Mouse (Mus musculus): ENCODE measurements at regions not wholly inside any gene's neighbourhood (a gene's known extent, or its start where the extent isn't known, plus 50 kb on each side); places are given as distances from the start of the nearest gene placed in this dataset.

DNA sequence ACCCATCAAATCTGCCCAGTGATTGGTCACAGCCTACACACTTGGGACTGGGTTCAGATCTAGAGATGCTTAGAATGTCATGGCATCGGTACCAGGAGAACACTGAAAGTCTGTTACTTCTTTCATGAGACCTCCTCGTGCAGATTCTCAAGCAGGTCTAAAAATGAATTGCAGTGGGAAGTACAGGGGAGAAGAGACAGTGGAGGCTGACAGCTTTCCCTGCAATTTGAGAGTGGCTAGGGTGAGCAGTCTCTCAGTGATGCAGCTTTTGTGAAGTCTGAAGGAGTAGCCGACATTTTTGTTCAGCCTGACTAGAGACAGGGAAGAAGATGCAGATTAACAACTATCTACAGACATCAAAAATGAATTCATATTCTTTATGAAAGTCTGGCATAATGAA lies 112.5 kb downstream of the Fam198b start:
- no peak for DNase-seq (ENCODE audit: low spot score in 2 of 2)

DNA sequence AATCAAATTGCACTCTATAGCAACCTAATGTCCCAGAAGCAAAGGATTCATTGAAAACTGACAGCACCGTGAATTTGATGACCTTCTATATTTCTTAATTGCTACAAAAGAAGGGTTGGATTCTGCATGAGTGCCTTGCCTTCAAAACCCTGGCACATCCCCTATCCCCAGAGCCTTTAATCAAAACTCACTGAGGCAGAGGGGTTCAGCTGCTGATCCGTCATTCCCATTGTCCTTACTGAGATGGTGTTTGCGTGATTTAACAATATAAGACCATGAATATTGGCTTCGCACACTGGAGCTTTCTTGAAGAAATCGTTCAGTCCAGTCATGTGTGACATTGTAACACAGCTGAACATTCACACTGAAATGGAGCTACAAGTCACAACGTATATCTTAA lies 118.0 kb downstream of the Fam198b start:
- DNase-seq (ENCODE audit: low spot score in 2 of 2), result no peak

DNA sequence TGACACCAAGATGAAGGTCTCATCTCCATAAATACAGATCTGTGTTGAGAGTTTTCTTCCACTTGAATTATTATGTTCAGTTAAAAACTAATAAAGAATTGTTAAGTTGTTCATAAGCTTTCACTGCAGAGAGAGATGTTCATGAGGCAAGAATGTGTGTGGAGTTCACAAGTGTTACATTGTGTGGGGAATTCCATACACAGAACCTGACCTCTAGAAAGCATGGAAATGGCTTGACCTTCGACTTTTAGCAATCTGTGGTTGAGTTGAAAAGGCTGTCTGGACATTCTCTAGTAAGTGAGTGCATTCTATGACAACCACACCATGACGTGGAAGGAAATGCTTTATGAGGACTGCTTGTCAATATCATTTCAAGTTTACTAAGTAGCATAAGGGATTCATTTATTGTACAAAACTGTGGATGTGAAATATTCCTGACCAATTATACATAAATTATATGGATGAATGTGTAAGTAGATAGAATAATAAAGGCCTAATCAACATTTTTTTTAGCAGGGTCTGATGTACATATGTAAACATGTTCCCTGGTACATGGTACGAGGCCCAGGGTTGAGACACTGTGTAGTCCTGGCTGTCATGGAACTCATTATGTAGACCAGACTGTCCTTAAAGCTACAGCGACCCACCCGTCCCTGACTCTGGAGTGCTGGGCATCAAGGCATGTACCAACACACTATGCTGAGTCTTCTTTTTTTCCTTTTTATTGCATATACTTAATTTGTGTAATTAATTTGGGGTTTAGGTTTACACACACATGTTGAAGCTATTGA lies 119.2 kb downstream of the Fam198b start:
- DNase-seq (ENCODE audit: low spot score in 2 of 2), result no peak

DNA sequence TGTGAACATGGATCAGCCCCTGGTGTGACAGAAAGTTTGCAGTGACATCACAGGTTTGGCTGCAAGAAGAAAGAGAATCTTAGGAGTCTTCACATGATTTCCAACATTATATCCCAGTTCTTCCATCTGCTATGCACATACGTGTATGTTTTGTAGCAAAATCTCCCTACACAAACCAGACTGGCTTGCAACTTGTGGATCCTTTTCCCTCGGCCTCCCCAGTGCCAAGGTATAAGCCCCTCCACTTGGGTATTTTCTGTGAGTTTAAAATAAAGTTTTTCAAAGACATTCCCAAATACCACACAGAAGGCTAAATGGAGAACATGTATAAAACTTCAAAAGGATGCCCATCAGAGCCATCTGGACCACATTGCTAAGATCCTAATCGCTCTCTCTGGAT lies 120.2 kb downstream of the Fam198b start:
- DNase-seq (ENCODE audit: low spot score in 2 of 2), result no peak

DNA sequence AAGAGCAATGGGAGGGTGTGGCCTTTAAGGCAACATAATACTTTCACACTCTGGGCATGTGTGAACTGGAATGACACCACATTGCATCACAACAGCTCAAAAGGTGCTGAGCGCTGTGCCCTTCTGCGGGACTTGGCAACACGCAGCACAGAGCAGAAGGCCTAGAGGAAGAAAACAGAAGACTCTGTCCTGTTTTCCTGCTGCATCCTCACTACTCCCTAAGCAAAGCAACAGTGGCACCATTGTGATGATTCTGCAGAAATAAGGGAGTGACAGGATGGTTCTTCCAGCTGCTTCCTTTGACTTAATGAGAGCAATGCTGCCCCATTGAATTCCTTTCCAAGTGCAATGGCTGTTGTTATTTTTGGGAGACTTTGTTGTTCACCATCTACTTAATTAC lies 120.6 kb downstream of the Fam198b start:
- DNase-seq (ENCODE audit: low spot score in 2 of 2), result no peak

DNA sequence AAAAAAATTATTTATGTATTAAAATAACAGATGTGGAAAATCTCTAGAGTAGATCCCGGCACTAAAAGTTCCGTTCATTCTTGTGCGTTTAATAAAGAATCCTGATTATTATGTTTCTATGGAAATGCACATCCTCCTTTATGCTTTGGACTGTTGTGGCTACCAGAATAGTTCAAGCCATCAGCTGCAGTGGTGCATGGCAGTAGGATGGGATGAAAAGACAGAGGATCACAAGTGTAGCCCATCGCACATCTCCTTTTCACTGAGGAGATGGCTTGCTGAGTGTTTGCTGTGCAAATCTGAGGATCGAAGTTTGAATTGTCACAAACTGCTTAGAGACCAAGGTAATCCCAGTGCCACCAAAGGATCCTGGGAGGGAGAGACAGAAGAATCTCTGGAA lies 121.0 kb downstream of the Fam198b start:
- DNase-seq (ENCODE audit: low spot score in 2 of 2), result no peak

DNA sequence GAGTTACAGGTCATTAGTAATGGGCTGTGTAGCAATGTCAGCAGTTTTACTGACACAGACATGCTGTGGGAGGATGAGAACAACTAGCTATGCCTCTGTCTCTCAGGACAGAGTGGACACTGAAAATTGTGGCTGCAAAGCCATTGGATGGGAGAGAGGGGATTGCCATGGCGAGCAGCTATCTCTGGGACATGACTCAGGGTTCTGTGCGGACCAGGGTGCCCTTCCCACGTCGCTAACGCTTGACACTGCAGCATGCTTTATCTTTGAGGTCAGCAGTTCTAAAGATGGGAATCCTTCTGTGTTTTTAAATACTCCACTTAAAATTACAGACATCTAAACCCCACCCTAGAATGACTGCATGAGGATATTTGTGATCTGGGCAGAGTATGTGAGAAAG lies 121.9 kb downstream of the Fam198b start:
- no peak for DNase-seq (ENCODE audit: low spot score in 2 of 2)

DNA sequence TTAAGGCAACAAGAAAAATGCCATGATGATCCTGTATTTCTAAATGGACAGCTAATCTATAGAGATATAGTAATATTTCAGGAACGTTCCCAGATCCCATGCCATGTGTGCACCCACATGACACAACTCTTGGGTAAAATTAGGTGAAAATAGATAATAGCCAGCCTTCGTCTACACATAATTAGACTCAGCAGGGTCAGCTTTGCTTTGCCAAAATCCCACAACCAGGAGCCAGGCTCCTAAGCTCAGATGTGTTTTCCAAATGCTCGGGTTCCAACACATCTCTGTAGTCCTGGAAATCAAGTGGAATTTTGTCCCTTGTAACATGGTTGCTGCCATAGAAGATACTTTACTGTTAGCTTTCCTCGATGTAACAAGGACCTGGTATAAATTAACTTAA lies 122.7 kb downstream of the Fam198b start:
- no peak for DNase-seq (ENCODE audit: low spot score in 2 of 2)

DNA sequence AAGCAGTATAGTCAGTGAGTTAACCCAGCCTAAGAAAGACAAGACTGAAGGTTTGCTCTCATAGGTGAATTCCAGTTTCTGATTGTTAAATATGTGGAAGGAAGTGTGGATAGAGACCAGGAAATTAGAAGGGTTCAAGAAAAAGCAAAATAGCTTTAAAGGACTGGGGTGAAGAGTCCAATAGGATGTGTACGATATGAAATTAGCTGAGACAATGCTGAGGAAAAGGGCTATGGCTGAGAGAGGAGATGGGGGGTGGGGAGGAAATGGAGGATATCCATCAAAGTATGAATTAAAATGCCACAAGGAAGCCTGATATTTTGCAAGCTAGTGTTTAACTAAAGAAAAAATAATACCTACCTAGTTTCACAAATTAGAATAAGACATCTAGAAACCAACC lies 124.9 kb downstream of the Fam198b start:
- DNase-seq (ENCODE audit: low spot score in 2 of 2), result no peak

DNA sequence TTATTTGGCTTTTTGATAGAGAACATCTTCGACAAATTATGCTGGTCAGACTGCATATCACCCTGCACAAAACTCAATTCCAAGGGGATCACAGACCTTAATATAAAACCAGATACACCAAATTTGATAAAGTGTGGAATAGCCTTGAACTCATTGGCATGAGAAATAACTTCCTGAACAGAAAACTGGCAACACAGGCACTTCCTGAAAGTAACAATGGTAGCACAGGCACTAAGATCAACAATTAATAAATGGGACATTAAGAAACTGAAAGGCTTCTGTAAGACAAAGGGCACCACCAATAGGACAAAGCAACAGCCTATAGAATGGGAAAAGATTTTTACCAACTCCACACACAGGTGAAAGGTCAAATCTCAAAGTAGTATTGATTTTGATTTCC lies 141.5 kb downstream of the Fam198b start:
- no peak for DNase-seq (ENCODE audit: low spot score in 2 of 2)

DNA sequence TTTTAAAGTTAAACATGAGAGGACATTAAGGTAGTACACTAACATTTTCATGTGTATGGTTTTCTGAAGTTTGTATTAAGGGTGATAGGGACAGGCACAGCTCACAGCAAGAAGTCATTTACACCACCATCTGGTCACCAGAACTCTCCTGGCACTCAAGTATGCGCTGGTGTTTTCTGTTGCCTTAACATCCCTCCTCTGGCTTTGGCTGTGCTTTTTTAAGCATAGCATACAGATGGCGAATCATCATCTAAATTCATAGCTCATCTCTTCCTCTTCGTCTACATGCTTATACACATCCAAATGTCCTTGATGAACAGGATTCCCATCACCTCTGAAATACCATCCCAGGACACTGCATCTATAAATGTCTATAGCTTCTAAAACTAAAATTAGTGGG lies 148.7 kb downstream of the Fam198b start:
- peak in 1 of 2 experiments; percentile 80 for DNase-seq (ENCODE audit: low spot score in 2 of 2)

DNA sequence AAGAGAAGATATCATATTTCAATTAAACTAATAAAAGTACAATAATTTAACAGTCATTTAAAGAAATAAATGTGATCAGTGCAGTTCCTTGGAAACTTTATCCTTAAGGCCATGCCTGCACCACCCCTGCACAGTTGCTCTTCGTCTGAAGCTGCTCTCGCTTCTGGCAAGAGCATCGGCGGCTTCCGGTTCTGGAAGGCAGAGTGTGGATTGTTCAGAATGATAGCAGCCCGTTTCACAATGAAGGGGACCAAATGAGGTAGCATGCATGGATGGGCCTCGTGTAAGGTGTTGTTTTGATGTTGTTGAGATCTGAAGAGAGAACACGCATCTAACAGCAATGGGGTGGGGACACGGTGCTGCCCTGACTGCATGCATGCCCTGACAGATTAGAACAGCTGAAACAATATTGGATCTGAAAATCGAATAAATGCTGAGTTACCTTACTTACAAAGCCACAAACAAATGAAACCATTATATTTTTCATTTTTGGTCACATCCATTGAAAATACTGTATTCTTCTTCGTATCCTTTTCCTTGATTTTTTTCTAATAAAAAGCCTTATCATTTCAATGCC lies 154.3 kb downstream of the Fam198b start:
- no peak for DNase-seq (ENCODE audit: low spot score in 2 of 2)

DNA sequence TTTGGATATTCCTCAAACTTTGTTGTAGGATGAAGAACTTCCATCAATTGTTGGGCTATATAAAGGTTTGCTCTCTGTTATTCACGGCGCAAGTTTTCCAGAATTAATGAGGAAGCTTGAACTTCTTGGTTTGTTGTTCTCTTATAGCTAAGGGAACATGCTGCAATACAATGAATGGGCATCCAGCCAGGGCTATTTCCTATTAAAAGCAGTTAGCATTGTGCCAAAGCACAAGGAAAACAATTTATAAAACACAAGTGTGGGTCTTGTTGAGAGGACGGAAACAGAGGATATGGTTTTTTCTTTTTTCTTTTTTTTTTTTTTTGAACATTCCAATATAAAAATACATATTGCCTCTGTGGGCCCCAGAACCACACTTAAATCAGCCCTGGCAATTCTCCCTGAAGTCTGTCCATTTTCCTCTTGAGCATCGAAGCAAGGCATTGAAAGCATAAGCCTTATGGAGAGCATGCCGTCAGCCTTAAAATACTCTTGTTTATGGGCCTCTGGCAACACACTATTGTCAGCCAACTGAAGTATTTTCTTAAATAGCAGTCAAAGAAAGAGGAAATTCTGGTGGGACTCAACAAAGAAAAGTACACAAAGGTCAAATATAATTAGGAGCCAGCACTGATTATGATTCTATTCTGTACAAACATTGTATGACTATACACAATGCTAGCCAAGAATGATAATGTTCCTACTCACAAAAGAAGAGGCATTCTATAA lies 158.6 kb downstream of the Fam198b start:
- DNase-seq (ENCODE audit: low spot score in 2 of 2), result no peak

DNA sequence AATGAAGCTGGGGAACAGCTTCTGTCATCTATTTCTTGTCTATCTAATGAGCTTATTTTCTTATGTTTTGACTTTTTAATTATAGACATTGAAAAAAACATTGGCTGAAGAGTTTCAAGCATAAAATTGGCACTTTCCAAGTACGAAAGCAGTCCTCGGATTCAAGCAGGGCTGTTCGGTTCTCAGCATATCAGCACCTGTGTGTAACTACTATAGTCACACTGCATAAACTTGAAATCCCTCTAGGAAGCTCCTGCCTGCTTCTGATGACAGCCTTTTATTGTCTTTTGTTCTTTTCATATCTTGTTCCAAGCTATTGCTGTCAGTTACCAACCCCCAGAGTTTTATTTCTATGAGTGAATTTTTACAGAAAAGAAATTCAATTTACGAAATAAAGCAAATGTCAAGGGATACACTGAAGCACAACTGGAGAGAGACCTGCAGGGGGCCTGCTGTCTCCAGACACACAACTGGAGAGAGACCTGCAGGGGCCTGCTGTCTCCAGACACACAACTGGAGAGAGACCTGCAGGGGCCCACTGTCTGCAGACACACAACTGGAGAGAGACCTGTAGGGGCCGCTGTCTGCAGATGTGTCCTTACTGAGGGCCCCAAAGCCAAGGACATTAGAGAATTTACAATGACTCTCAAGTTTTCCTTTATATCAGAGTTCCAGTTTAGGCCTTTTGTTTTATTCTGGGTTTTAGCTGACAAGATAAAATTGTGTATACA lies 165.3 kb downstream of the Fam198b start:
- no peak for DNase-seq (ENCODE audit: low spot score in 2 of 2)

DNA sequence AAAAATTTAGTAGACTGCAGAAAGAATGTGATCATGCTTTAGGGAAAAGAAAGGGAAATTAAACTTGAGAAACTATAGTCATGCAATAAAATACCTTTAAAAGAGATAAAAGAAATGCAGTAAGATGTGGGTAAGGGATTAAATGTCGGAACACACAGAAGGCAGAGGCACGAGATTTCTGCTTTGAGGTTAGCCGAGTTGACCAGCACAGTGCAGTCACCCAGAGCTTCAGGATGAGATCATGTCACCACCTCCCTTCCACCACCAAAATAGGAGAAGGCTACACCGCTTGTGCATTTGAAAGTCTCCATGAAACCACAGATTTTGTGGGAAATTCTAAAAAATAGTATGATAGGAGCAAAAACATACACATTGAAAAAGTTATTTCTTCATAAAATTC lies 166.6 kb downstream of the Fam198b start:
- DNase-seq (ENCODE audit: low spot score in 2 of 2), result no peak

DNA sequence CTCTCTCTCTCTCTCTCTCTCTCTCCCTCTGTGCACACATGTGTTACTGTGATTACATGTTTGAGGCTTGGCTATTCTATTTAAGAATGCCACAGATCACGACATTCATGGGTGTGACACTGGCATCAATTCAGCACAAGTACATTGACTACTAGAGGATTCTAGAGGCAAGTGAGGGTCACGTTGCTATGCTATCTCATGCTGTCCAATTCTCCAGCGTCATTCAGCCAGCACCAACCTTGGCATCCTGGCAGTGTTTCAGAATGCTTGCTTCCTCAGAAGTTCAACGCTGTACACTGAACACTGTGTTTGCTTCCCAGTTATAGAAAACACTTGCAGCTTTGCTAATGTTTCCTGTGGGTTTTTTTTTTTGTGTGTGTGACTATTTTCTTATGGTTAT lies 167.6 kb downstream of the Fam198b start:
- DNase-seq (ENCODE audit: low spot score in 2 of 2), result no peak

DNA sequence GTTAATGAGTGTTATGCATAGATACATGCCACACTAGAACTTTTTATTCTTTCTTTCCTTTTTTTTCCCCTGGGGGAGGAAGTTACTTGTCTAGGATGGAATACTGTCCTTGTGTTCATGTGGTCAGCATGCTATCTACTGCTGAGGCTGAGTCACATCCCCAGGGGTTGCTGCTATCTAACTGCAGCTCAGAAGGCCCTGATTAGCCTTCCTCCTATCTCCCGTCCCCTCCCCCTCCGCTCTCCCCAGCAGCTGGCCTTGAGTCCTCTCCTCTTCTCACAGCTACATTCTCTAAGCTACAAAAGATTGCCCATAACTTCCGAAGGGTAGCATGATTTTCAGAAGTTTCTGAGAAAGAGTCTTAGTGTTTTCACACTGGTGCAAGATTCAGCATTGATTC lies 168.5 kb downstream of the Fam198b start:
- DNase-seq (ENCODE audit: low spot score in 2 of 2), result no peak

DNA sequence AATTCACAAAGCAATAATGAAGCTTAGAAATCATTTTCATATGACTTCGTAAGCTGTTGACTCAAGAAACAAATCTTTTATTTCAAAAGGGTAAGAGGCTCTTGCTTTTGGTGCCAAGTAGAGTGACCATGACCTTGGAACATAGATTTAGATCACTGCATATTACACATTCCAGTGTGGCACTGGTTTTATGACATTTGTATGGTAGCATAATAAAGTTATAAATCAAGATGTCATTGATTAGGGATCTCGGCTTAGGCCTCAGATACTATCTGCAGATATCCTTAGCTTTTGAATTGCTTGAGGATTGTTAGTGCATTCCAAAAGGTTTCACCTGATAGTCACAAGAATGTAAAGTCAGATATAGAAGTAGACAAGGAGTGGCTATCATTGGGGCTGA lies 169.1 kb downstream of the Fam198b start:
- no peak for DNase-seq (ENCODE audit: low spot score in 2 of 2)

DNA sequence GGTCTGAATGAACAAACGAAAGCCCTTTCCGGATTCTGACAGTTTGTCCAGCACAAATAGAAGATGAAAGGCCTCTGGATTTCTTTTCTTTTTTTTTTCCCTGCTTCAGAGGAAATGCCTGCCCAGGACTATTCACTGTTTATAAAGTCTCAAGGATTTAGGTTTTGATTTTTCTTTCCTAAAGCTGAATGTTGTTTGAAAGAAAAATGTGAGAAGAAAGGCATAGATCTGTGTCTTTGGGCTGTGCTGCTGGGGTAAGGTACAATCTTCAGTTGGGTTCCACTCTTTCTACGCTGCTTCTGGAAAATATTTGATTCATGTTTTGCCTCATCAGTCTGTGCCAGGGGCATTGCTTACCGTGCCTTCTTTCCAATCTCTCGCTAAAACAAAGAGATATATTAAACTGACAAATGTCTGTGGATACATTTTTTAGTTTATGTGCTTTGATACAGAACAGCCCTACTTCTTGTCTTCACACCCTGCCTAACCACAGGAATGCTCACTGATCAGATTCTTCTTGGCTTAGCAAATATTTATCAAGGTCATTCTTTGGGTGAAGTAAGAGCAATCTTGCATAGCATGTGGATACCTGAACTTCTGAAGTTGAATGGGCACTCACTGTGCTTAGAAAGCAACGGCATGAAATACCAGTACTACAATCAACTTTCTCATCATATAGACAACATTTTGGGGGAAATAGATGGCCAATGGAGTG lies 172.5 kb downstream of the Fam198b start:
- no peak for DNase-seq (ENCODE audit: low spot score in 2 of 2)

DNA sequence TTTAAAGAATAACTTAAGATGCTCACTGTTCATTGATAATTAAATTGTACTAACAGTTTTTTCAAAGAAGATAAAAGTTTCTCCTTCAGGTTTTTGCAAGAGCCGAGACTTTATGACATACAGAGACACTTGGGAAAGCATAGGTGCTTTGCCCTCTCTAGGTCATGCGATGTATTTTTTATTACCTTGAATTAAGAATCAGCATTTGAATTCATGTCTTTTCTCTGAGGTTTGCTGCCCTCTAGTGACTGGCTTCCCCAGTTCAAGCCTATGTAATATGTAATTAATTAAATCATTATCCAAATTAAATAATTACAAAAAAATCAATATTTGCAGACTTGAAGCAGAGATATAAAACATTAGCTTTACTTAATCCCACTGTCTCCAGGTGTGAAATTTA lies 174.4 kb downstream of the Fam198b start:
- no peak for DNase-seq (ENCODE audit: low spot score in 2 of 2)

DNA sequence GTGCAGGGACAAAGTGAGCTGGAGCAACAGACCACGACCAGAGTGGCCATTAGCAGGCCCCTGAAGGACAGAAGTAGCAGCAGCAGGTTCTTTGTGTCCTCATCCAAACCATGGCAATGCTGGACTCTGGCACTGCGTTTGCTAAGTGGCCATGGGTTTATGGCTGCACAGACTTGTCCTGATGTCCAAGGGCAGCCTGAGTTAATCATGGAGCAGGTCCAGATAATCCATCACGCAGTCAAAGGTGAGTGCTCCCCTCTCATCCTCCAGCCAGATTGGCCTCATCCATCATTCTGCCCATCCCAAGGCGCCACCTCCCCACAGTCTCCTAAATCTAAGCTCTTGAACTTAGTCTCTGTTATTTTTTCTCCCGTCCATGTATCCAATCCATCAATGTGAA lies 186.4 kb downstream of the Fam198b start:
- no peak for DNase-seq (ENCODE audit: low spot score in 2 of 2)
